Mouse (Mus musculus) layer of hippocampus, postnatal 14 days (tissue): ENCODE results near the gene Lzts2. TPM values are rescaled to one million over a fixed set of nuclear protein-coding genes. Genes with fewer than 3 reads are reported as not detected.
"Not testable (repeated sequence)": the region's sequence is repeated elsewhere in the genome, so short reads cannot be mapped to it uniquely, and the experiment has no call there.

Source experiments
- DNase-seq, 2 experiments: peaks; one replicate each; pipeline ENCODE4 v3.0.0; 2021 to 2022; ENCODE audit warnings: low spot score in 2 of 2, mixed read lengths in 1 of 2
- total RNA-seq, 2 experiments: library from RNA; stranded (reverse); gene quantifications; 2 replicates each; pipeline ENCODE4 v1.2.3; 2021

Lzts2 gene
- total RNA-seq, 2 experiments from 2014 or later, result 24.0 to 24.6 TPM

DNA sequence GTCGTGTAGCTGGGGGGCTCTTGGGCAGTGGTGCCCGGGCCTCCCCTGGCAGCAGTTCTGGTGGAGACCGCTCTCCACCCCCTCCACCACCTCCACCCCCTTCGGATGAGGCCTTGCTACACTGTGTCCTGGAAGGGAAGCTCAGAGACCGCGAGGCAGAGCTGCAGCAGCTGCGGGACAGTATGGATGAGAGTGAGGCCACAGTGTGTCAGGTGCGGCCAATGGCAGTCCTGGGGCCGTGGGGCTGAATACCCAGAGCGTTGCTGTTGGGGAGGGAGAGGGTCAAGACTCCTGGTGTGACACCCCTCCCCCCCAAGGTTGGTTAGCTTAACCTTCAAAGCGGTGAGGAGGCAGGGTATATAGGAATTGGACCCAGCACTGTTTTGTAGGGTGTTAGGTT, 9.8 kb downstream of the Lzts2 start:
- DNase-seq, result no peak

DNA sequence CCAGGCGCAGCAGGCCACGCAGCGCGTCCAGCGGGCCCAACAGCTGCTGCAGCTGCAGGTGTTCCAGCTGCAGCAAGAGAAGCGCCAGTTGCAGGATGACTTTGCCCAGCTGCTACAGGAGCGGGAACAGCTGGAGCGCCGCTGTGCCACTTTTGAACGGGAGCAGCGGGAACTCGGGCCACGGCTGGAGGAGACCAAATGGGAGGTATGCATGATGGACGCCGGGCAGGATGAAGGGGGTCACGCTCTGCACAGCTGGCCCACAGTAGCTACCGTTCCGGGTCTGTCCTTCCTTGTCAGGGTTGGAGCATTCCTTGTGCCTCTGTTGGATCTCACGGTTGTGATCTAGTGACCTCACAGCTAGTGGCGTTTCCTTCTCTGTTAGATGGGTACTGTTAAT, 10.6 kb downstream of the Lzts2 start:
- no peak for DNase-seq

DNA sequence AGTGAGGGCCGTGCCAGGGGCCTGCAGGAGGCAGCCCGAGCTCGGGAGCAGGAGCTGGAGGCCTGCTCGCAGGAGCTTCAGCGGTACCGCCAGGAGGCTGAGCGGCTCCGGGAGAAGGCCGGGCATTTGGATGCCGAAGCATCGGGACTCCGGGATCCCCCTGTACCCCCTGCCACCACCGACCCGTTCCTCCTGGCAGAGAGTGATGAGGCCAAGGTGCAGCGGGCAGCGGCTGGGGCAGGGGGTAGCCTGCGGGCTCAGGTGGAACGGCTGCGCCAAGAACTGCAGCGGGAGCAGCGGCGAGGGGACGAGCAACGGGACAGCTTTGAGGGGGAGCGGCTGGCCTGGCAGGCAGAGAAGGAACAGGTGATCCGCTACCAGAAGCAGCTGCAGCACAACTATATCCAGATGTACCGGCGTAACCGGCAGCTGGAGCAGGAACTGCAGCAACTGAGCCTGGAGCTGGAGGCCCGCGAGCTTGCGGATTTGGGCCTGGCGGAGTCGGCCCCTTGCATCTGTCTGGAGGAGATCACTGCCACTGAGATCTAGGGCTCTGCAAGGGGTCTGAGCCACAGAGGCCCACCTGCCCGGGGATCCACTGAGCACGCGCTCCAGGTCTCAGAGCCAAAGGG, 11.8 kb downstream of the Lzts2 start:
- DNase-seq, result no peak

DNA sequence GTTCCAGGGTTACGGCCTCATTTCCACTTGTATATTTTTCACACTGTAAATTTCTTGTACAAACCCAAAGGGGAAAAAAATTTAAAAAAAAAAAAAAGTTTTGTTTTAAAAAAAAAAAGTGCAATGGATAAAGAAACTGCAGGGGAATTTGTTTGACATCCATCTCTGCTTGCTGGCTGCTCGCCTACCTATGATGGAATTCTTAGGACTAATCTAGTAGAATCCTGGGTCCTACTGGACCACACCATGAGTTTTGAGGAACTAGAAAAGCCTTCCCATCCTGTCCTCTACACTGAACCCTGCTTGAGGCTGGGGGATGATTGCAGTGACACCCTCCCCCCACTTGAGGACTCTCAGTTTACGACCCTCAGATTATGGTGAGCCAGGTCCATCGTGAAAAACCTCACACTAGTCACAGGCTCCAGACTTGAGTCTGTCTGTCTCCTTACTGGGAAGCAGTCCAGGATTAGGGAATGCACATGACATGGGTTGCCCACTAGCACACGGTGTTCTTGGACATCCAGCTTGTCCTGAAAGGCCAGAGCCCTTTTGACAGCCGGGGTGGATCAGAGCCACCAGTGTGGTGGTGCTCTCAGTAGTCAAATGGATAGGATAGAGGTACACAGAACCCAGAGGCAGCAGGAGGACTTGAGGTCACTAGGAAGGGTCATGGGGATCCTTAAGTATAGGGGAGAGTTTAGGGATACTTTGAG, 12.9 kb downstream of the Lzts2 start:
- no peak for DNase-seq

DNA sequence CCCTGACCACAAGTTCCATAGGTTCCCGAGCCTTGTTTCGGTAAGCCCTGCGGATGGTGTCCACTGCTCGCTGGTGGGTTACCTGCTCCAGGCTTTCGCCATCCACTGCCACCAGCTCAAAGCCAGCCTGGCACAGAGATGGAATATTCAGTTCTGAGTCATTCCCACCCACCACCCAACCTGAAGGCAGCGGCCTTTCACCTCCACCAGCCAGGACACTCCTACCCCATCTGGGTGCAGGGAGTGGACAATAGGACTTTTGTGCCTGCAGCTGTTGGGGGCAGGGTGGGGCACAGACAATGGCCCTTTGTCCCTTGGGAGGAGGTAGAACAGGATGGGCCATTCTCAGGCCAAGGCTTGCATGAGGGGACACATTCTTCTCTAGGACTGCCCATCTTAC, 13.6 kb downstream of the Lzts2 start:
- no peak for DNase-seq

DNA sequence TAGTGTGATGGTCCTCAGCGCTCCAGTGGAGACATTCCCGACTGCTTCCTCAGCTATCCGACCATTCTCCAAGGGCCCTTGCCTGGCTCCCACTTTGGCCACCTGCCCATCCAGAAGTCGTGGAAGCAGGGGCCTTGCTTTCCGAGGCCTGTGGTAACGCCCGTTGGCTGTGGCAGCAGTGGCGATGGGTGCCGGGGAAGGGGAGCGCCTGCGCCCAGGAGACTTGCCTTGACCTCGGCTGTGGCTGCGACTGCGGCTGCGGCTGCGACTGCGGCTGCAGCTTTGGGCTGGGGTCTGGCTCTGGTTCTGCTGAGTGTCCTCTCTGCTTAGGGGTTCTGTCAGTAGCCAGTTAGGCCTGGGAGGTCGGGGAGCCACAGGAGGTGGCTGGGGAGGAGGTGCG, 14.5 kb downstream of the Lzts2 start:
- no peak for DNase-seq

DNA sequence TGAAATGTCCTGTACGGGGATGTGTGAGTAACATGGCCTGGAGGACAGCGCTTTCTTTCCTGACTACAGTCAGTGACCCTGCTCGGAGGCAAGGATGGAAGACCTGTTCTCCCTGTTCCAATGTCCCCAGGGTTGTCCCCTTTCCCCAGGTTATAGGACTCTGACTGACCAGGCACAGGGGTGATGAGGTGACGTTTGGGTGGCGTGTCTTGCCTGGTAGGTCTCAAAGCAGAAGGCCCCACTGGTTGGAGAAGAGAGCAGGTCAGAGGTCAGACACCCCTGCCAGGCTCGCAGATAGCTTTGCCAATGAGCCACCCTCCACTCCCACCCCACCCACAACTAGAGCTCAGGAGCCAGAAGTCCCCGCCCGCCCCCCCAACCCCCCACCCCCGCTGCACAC, 15.4 kb downstream of the Lzts2 start:
- DNase-seq, result no peak

DNA sequence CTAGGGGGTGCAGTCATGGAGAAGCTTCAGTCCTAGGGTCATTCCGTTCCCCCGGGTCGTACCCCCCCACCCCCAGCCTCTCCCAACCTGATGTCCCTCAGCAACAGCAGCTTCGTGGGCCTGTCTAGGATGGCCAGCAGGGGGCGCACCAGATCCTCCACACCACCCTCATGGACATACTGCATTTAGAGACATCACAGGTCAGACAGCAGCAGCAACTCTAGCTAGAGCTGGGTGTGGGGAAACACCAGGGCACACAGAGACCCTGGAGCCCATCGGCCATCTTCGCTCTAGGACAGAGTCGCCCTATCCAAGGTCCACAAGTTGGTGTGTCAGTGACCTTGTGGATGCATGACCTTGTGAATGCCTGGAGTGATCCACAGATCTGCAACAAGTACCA, 15.9 kb downstream of the Lzts2 start:
- peak in 1 of 2 experiments; percentile 53 for DNase-seq

DNA sequence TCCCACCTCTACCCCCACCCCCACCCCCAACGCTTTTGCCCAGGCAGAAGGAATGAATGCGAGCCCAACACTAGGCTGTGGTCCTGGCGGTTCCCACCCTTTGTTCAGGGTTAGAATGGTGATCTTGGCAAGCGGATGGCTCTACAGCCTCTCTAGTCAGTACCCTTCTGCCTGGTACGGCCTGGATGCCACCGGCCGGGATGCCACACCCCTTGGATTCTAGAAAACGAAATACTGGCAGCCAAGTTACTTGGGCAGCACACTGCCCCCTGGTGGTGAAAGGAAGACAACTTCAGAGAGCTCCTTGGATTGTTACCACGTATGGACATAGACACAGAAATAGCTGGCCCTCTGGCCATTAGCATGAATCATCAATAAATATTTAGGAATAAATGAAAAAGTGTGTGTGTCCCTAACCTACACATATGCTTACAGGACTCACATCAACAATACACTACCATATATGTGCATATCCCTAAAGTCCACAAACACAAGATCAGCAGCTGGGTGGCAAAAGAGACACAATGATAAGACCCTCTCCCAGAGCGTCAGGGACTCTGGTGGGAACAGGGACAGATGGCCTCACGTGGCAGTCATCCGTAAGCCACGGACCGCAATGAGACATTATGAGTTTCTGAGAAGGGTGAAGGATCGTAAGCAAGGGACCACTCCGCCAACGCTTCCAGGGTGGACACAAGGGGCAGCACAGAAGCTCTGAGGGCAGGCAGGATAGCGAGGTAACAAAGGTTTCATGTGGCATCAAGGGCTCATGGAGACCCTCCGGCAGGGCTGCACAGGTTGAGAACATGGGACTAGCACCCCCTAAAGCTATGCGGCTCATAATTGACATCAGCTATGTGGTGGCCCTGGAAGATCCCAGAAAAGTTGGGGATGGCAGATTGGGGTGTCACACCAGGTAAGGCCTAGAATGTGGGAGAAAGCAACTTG, 16.8 kb downstream of the Lzts2 start:
- DNase-seq, result peak; percentile 71 to 82

DNA sequence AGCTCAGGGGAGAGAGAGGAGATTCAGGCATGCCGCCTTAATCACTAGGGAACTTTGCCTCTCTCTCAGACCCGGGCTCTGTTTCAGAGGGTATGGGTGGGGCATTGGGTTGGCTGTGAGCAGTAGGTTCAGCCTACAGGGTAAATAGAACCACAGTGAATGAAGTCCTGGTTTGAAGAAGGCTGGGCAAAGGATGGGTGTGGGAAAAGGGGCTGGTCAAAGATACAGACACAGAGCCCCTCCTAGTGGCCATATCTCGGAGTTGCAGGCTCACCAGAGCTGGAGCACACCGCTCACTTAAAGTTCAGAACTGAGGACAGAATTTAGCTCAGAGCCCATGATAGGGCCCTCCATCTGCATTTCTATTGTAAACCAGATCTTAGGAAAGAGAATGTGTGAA, 17.6 kb downstream of the Lzts2 start:
- peak; percentile 73 to 82 for DNase-seq

DNA sequence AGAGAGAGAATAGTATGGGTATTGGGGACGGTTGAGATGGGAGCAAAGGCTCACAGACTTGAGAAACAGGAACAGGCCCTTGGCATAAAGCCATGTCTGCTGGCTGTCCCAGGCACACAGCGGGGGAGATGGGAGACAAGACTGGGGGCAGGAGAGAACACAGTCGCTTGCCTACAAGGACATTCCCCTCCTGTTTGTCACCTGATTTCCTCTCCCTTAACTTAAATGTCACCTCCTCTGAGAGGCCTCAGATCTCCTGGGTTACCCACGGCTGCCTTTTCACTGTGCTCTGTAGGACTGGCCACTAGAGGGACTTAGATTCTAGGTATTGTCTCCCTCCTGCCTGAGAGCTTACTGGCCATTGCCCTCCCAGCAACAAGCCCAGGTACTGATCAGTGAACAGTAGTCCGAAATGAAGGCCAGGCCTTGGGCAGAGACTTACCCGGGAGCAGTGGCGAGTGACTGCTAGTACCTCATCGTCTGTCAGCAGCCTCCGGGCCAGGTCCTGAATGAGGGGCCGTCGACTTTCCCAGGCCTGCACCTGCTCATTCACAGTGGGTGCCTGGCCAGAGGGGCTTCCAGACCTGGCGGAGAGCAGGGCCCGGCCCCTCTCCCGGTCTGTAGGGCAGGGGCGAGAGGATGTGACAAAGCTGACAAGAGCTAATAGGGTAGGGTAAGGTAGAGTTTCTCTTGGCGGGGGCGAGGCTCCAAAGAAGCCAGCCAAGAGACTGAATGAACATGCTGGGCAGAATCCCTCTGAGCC, 18.5 kb downstream of the Lzts2 start:
- DNase-seq, result no peak

DNA sequence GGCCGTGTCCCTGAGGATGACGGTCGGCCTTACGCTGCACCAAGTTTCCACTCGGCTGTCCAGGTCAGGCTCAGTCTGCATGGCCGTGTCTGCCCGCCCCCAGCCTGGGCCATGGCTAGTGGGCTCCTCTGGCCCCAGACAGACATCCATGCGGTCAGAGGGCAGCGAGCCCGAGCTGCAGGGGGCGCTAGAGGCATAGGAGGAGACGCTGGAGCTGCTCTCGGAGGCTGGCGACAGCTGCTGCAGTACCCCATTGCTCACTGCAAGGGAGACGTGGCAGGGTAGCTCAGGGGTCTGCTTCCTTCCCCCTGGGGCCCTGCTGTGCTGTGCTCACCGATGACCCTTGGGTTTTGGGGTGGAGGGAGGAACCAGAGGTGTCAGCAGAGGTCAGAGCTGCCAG, 22.7 kb downstream of the Lzts2 start:
- no peak for DNase-seq

DNA sequence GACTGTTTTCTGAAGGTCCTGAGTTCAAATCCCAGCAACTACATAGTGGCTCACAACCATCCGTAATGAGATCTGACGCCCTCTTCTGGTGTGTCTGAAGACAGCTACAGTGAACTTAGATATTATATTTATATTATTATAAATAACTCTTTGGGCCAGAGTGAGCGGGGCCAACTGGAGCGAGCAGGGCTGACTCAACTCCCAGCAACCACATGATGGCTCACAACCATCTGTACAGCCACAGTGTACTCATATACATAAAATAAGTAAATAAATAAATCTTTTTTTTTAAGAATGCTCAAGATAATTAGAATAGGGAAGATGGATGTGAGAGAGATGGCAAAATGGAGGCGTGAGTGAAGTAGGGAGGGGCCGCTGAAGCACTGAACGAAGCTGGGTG, 24.0 kb downstream of the Lzts2 start:
- not testable (repeated sequence) for DNase-seq

DNA sequence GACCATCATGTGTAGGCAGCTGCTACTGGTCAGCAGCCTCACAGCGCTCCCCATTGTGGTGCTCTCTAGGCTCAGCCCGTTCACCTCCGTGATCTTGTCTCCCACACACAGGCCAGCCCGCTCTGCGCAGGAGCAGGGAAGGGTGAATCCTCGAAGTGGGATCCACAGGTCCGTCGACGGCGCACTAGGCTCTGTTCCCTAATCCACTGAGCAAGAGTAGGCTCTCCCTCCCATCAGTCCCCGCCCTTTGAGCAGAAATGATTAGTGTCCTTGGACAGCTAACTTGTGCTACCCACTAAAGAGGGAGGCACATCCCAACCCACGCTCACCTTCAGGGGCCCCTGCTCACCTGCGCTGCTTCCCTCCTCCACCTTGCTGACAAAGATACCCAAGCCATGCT, 26.0 kb downstream of the Lzts2 start:
- DNase-seq, result no peak

DNA sequence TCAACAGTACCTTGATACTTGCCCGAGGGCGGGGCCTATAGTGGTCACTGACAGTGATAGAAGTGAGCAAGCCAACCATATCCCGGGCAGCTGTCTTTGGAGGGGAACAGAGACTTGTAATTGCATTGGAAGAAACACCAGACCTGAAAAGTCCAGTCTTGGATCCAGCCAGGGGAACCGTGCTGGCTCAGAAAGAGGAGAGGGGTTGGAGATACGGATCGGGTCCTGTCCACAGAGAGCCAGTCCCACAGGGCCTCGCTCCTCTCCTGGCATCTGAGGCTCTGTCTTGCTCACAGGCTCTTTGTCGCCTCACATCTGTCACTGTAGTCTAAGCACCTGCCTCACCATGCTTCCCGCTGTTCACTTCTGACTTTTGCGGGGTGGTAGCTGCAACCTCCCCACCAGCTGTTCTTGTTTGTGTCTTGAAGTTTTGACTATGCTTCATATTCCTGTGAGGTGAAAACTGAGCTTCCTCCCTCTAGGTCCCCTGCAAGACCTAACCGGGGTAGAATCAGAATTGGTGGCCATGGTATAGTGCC, 30.2 kb downstream of the Lzts2 start:
- DNase-seq, result no peak

DNA sequence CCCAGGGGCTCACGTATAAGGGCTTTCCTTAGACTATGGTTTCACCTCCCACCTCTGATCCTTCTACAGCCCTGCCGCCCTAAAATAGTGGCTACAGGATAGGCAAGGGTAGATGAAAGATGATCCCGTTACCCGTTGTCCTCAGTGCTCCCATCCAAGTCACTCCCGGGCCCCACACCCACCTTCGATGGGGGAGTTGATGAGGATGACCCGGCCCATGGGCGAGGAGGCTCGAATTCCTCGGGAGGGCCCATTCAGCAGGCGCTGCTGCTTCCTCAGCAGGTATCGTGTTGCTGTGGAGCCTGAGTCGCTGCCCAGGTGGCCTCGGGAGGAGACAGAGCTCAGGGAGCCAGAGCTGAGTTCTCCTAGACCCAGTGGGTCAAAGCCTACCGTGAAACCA, 31.0 kb downstream of the Lzts2 start:
- no peak for DNase-seq

DNA sequence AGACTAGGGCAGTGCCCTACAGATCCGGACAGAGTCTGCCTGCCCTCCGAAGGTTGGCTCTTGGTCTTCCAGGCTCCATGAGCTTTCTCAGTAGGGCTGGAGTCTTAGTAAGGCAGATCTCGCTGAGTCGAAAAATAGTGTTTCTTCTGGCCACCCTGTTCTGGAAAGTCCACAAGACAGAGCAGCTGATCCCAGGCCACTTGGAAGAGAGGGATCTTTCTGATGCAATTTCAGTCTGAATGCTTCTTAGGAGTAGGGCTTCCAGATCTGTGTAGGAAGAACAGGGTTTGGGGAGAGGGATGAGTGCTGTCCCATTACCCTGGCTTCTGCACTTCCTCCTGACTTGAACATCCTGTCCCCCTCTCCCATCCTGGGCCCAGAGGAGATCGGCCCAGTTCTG, 31.4 kb downstream of the Lzts2 start, which contains the start of gene Pdzd7:
TSS of gene Pdzd7 (minus strand) at position 67 of the 400 bp plus-strand sequence.
- DNase-seq, result no peak

DNA sequence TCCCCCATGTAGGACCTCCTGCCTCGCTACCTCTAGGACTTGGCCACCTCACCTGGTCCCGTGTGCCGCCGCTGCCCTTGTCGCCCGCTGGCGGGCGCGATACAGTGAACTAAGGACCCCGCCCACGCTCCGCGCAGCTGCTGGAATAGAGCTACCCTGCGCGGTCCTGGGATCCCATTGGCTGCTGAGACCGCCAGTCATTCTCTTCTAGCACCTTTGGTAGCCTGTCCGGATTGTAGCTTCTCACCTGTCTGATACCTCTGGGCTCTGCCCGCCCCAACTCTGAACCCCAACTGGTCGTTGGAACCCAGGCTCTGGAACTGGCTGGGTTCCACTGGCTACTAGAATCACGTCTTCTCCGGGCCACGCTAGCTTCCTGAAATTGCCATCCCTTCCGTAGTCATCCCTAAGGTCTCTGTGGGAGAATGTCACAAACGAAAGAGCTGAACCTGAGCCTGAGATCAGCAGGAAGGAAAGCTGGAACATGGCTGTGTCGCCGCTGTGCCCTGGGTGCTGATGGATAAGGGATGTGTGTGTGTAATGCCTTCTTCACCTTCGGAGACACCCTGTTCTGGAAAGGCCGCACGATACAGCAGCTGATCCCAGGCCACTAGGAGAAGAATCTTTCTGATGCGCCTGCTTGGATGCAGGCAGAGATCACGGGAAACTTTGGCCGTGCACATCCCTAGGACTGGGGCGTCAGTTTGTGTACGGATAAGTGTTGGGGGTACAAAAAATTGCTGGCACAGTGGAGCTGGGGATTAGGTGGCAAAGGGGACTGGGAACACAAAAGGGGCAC, 32.5 kb downstream of the Lzts2 start:
- peak; percentile 67 to 80 for DNase-seq

DNA sequence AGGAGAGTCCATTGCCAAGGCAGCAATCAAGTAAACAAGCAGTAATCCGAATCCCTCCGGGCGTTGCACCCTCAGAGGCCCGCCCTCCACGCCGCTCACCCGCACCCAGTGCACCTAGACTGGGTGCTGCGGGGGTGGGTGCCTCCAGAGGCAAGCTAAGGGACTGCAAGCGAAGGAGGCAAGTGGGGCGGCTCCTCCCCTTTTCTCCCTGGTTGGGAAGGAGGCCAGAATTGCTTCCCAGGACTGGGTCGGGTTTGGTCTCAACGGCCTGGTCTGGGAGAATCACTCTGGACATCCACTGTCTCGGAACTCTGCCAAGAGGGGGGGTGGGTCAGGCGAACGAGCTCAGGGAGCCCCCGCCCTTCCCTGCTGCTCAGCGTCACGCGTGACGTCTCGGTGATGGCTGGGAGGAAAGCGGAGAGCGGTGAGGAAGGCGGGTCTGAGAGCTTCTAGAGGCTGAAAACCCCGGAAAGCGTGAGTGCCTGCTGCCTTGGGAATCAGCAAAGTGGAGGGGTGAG, 33.3 kb downstream of the Lzts2 start, which contains the start of gene Sfxn3:
TSS of gene Sfxn3 (plus strand) at position 87 of the 518 bp plus-strand sequence.
- DNase-seq, result peak; percentile 95
